Comparison of ENCODE assay signal across 19 mouse cellular contexts in genomic region chr17:25410180-25410579, GRCm38 (mm10). TPM values are rescaled to one million over a fixed set of nuclear protein-coding genes. Genes with fewer than 3 reads are reported as not detected.
DNase-seq lines count a peak whose midpoint lies in the region; ATAC-seq and TF ChIP-seq lines count a peak whose summit lies in the region.
"Had no signal": no experiment of that assay in that cellular context is flagged by ENCODE, and none has a peak within 500 bp of the region (broad histone marks: within the 10 kb centered on the region; RNA-seq: fewer than 3 reads in every experiment).

No protein-coding gene starts in this region.

- 0 out of 2 replicates have a peak, but pooled peaks cover 4% of the 10 kb centered on the region for H3K27me3 ChIP-seq in forebrain, embryonic 15.5 days
- H3K27me3 ChIP-seq in forebrain, embryonic 10.5 days (ENCODE audit: poor library complexity, severe bottlenecking): peaks cover 81% of the 10 kb centered on the region
- H3K27me3 ChIP-seq in embryonic facial prominence, embryonic 15.5 days: no peaks in the 10 kb centered on the region
- no peaks in the 10 kb centered on the region for H3K27me3 ChIP-seq in midbrain, embryonic 14.5 days (ENCODE audit: control insufficient read depth, insufficient read depth, low read length)
- H3K27me3 ChIP-seq: neural tube, embryonic 12.5 days had no signal

- H3K9me3 ChIP-seq in forebrain, embryonic 15.5 days: no peaks in the 10 kb centered on the region
- H3K9me3 ChIP-seq in forebrain, embryonic 10.5 days: no peaks in the 10 kb centered on the region
- no peaks in the 10 kb centered on the region for H3K9me3 ChIP-seq in embryonic facial prominence, embryonic 15.5 days (replicated peaks)
- no peaks in the 10 kb centered on the region for H3K9me3 ChIP-seq in midbrain, embryonic 14.5 days (ENCODE audit: control insufficient read depth, low read length)
- H3K9me3 ChIP-seq: megakaryocyte, embryonic 14.5 days; neural tube, embryonic 12.5 days had no signal

- H3K27ac ChIP-seq in forebrain, embryonic 15.5 days (replicated peaks): peak overlapping the region; percentile 63
- no peak overlapping the region for H3K27ac ChIP-seq in forebrain, embryonic 10.5 days
- peak overlapping the region; percentile 72 for H3K27ac ChIP-seq in layer of hippocampus, adult 2 months
- 0 out of 2 replicates have a peak overlapping the region, but pooled peaks have one; percentile 61 for H3K27ac ChIP-seq in embryonic facial prominence, embryonic 15.5 days (replicated peaks)
- peak overlapping the region; percentile 32; the same call in 1 of the 2 replicates for H3K27ac ChIP-seq in midbrain, embryonic 14.5 days (replicated peaks; ENCODE audit: low read depth, low read length)
- H3K27ac ChIP-seq: neural tube, embryonic 12.5 days had no signal

- H3K4me2 ChIP-seq in forebrain, embryonic 15.5 days (replicated peaks): no peak overlapping the region
- no peak overlapping the region for H3K4me2 ChIP-seq in embryonic facial prominence, embryonic 15.5 days (replicated peaks)
- no peak overlapping the region for H3K4me2 ChIP-seq in midbrain, embryonic 14.5 days (ENCODE audit: low read length)
- H3K4me2 ChIP-seq: neural tube, embryonic 12.5 days had no signal

- no peak for DNase-seq in forebrain, embryonic 10.5 days (ENCODE audit: extremely low spot score, low spot score)
- no peak for DNase-seq in layer of hippocampus, adult 2 months (ENCODE audit: low spot score in 2 of 2)
- DNase-seq in layer of hippocampus, adult 11-12 months (ENCODE audit: low spot score): no peak
- no peak for DNase-seq in midbrain, embryonic 14.5 days
- no peak for DNase-seq in B cell, adult 2 months
- DNase-seq: cerebellum, adult 8-10 months; embryo, embryonic 11 days; kidney, adult 18-20 months; lung, adult 2 months had no signal

- no peak for TF ChIP-seq CTCF in layer of hippocampus, adult 2 months (conservative IDR thresholded peaks at IDR 0.05)

- peaks cover 67% of the 10 kb centered on the region for H3K4me1 ChIP-seq in forebrain, embryonic 15.5 days
- H3K4me1 ChIP-seq in forebrain, embryonic 10.5 days: peaks cover 68% of the 10 kb centered on the region
- H3K4me1 ChIP-seq in embryonic facial prominence, embryonic 15.5 days: peaks cover 69% of the 10 kb centered on the region
- peaks cover 55% of the 10 kb centered on the region for H3K4me1 ChIP-seq in midbrain, embryonic 14.5 days (ENCODE audit: control insufficient read depth, insufficient read depth, low read length)

- H3K9ac ChIP-seq in forebrain, embryonic 15.5 days (replicated peaks): no peak overlapping the region
- H3K9ac ChIP-seq in embryonic facial prominence, embryonic 15.5 days: no peak overlapping the region
- no peak overlapping the region for H3K9ac ChIP-seq in midbrain, embryonic 14.5 days (replicated peaks; ENCODE audit: low read length)
- H3K9ac ChIP-seq: neural tube, embryonic 12.5 days had no signal

- no peaks in the 10 kb centered on the region for H3K36me3 ChIP-seq in forebrain, embryonic 15.5 days
- H3K36me3 ChIP-seq in forebrain, embryonic 10.5 days (replicated peaks): no peaks in the 10 kb centered on the region
- no peaks in the 10 kb centered on the region for H3K36me3 ChIP-seq in embryonic facial prominence, embryonic 15.5 days
- no peaks in the 10 kb centered on the region for H3K36me3 ChIP-seq in midbrain, embryonic 14.5 days (ENCODE audit: control insufficient read depth, insufficient read depth, low read length)
- H3K36me3 ChIP-seq: neural tube, embryonic 12.5 days had no signal

- ATAC-seq in forebrain, embryonic 15.5 days (replicated peaks): no peak
- no peak for ATAC-seq in embryonic facial prominence, embryonic 15.5 days (ENCODE audit: insufficient number of reproducible peaks, low FRiP score, low TSS enrichment, low read depth)
- ATAC-seq in midbrain, embryonic 14.5 days (ENCODE audit: low FRiP score, low TSS enrichment): no peak
- no peak for ATAC-seq in megakaryocyte, adult 5-6 weeks (ENCODE audit: poor library complexity, severe bottlenecking)

- WGBS in forebrain, embryonic 15.5 days: 71% methylated on average over 6 of the region's 6 CpGs
- 81% methylated on average over 6 of the region's 6 CpGs for WGBS in forebrain, embryonic 10.5 days
- WGBS in embryonic facial prominence, embryonic 15.5 days: 71% methylated on average over 6 of the region's 6 CpGs
- 81% methylated on average over 6 of the region's 6 CpGs for WGBS in midbrain, embryonic 14.5 days

- no peak overlapping the region for H3K4me3 ChIP-seq in forebrain, embryonic 15.5 days
- H3K4me3 ChIP-seq in forebrain, embryonic 10.5 days: no peak overlapping the region
- no peak overlapping the region for H3K4me3 ChIP-seq in layer of hippocampus, adult 2 months
- H3K4me3 ChIP-seq in embryonic facial prominence, embryonic 15.5 days (replicated peaks): no peak overlapping the region
- H3K4me3 ChIP-seq in midbrain, embryonic 14.5 days (replicated peaks; ENCODE audit: low read depth, low read length): no peak overlapping the region
- H3K4me3 ChIP-seq: megakaryocyte, embryonic 14.5 days; neural tube, embryonic 12.5 days had no signal

RNA-seq across cellular contexts. Expression of gene Cacna1h, which starts 23.4 kb away (rescaled TPM):
- 13.8 and 15.8 TPM in 2 replicates for polyA plus RNA-seq in forebrain, embryonic 15.5 days (2015; fragmentation: Nextera tagmentation; extraction: Ambion mirVana)
- polyA plus RNA-seq in forebrain, embryonic 10.5 days (2016; fragmentation: Nextera tagmentation; extraction: Ambion mirVana): 1.7 and 2.2 TPM in 2 replicates
- total RNA-seq in layer of hippocampus, adult 2 months (2021): 100 to 1,000 TPM; 121 to 142 TPM
- 4.3 and 5.7 TPM in 2 replicates for polyA plus RNA-seq in embryonic facial prominence, embryonic 15.5 days (2015; fragmentation: Nextera tagmentation; extraction: Ambion mirVana)
- 11.3 and 15.0 TPM in 2 replicates for polyA plus RNA-seq in midbrain, embryonic 14.5 days (2014; fragmentation: Nextera tagmentation; extraction: Ambion mirVana)
- 0.05 TPM in 1 of 2 replicates, not detected in the other for total RNA-seq in megakaryocyte, adult 5-6 weeks (2015)
- total RNA-seq in megakaryocyte, adult 5-6 weeks (2017): not detected in 2 replicates

RNA-seq across cellular contexts. Expression of gene Tpsg1, which starts 41.1 kb away (rescaled TPM):
- polyA plus RNA-seq in forebrain, embryonic 15.5 days (2015; fragmentation: Nextera tagmentation; extraction: Ambion mirVana): 0.77 and 0.94 TPM in 2 replicates
- polyA plus RNA-seq in forebrain, embryonic 10.5 days (2016; fragmentation: Nextera tagmentation; extraction: Ambion mirVana): not detected in 2 replicates
- not detected for total RNA-seq in layer of hippocampus, adult 2 months (2021)
- polyA plus RNA-seq in embryonic facial prominence, embryonic 15.5 days (2015; fragmentation: Nextera tagmentation; extraction: Ambion mirVana): 10.3 and 10.9 TPM in 2 replicates
- polyA plus RNA-seq in midbrain, embryonic 14.5 days (2014; fragmentation: Nextera tagmentation; extraction: Ambion mirVana): 0.61 and 1.2 TPM in 2 replicates
- total RNA-seq in megakaryocyte, adult 5-6 weeks (2015): not detected in 2 replicates
- total RNA-seq in megakaryocyte, adult 5-6 weeks (2017): not detected in 2 replicates
- total RNA-seq: left cerebral cortex, postnatal 25 days had no signal
- polyA plus RNA-seq: frontal cortex, adult 2 months; gonadal fat pad, adult 2 months had no signal

RNA-seq across cellular contexts. Expression of gene Tpsb2, which starts 44.1 kb away (rescaled TPM):
- not detected in 2 replicates for polyA plus RNA-seq in forebrain, embryonic 15.5 days (2015; fragmentation: Nextera tagmentation; extraction: Ambion mirVana)
- polyA plus RNA-seq in forebrain, embryonic 10.5 days (2016; fragmentation: Nextera tagmentation; extraction: Ambion mirVana): not detected in 2 replicates
- under 1 TPM in 1 of 2 experiments, not detected in 1; 0.82 TPM for total RNA-seq in layer of hippocampus, adult 2 months (2021)
- 167 and 237 TPM in 2 replicates for polyA plus RNA-seq in embryonic facial prominence, embryonic 15.5 days (2015; fragmentation: Nextera tagmentation; extraction: Ambion mirVana)
- 0.20 TPM in 1 of 2 replicates, not detected in the other for polyA plus RNA-seq in midbrain, embryonic 14.5 days (2014; fragmentation: Nextera tagmentation; extraction: Ambion mirVana)
- not detected in 2 replicates for total RNA-seq in megakaryocyte, adult 5-6 weeks (2015)
- not detected in 2 replicates for total RNA-seq in megakaryocyte, adult 5-6 weeks (2017)
- total RNA-seq: left cerebral cortex, postnatal 25 days had no signal
- polyA plus RNA-seq: frontal cortex, adult 2 months; neural tube, embryonic 12.5 days; small intestine, adult 2 months had no signal

RNA-seq across cellular contexts. Expression of gene Tekt4, which starts 44.2 kb away (rescaled TPM):
- 1.00 and 1.9 TPM in 2 replicates for polyA plus RNA-seq in forebrain, embryonic 15.5 days (2015; fragmentation: Nextera tagmentation; extraction: Ambion mirVana)
- 0.18 TPM in 1 of 2 replicates, not detected in the other for polyA plus RNA-seq in forebrain, embryonic 10.5 days (2016; fragmentation: Nextera tagmentation; extraction: Ambion mirVana)
- total RNA-seq in layer of hippocampus, adult 2 months (2021): 1 to 10 TPM; 1.8 to 2.0 TPM
- 3.5 and 6.2 TPM in 2 replicates for polyA plus RNA-seq in embryonic facial prominence, embryonic 15.5 days (2015; fragmentation: Nextera tagmentation; extraction: Ambion mirVana)
- polyA plus RNA-seq in midbrain, embryonic 14.5 days (2014; fragmentation: Nextera tagmentation; extraction: Ambion mirVana): 0.46 and 0.50 TPM in 2 replicates
- not detected in 2 replicates for total RNA-seq in megakaryocyte, adult 5-6 weeks (2015)
- total RNA-seq in megakaryocyte, adult 5-6 weeks (2017): not detected in 2 replicates
- polyA plus RNA-seq: large intestine, adult 2 months; small intestine, adult 2 months had no signal

Comparison
In these comparisons a context has a peak if more than half of its experiments do, and no peak if none do; other contexts are left out.
1. RNA of gene Tpsb2, which starts 44.1 kb away (polyA plus RNA-seq): 167 to 237 TPM in embryonic facial prominence, embryonic 15.5 days; 0.20 TPM in midbrain, embryonic 14.5 days, not detected in forebrain, embryonic 15.5 days and not detected in forebrain, embryonic 10.5 days; every median in the first group is over 100 times any median in the second.